Mouse (Mus musculus) intestine, embryonic 16.5 days (tissue): Measurements from ENCODE around the gene Serpina6. TPM values are rescaled to one million over a fixed set of nuclear protein-coding genes. Genes with fewer than 3 reads are reported as not detected.
"Not testable (repeated sequence)": the region's sequence is repeated elsewhere in the genome, so short reads cannot be mapped to it uniquely, and the experiment has no call there.

Experiments
- ATAC-seq: fragments of 200-750 bp; cut with Nextera tagmentation; 2 replicates; pipeline ENCODE4 v1.8.0; 2017; ENCODE audit warnings: moderate TSS enrichment, moderate library complexity
- H3K27ac ChIP-seq: fragments of 300-500 bp; sonication (generic); 2 replicates; pipeline ENCODE4 v1.5.1; 2014; ENCODE audit warnings: mild to moderate bottlenecking, low read length
- H3K27me3 ChIP-seq: fragments of 300-500 bp; sonication (generic); replicated peaks from 2 replicates; pipeline ENCODE4 v1.6.1; 2014; ENCODE audit warnings: low read length, control low read depth, mixed read lengths; ENCODE audit not compliant: control insufficient read depth, insufficient read depth
- H3K36me3 ChIP-seq: fragments of 300-500 bp; sonication (generic); 2 replicates; pipeline ENCODE4 v1.6.1; 2014; ENCODE audit warnings: low read length, control low read depth; ENCODE audit not compliant: control insufficient read depth, insufficient read depth
- H3K4me1 ChIP-seq: fragments of 300-500 bp; sonication (generic); 2 replicates; pipeline ENCODE4 v1.6.1; 2014; ENCODE audit warnings: low read length, control low read depth, mixed read lengths; ENCODE audit not compliant: control insufficient read depth, insufficient read depth
- H3K4me2 ChIP-seq: fragments of 300-500 bp; sonication (generic); 2 replicates; pipeline ENCODE4 v1.6.1; 2014; ENCODE audit warnings: low read depth, low read length, control low read depth
- H3K4me3 ChIP-seq: fragments of 300-500 bp; sonication (generic); 2 replicates; pipeline ENCODE4 v1.5.1; 2014; ENCODE audit warnings: mild to moderate bottlenecking, low read length
- H3K9ac ChIP-seq: fragments of 300-500 bp; sonication (generic); 2 replicates; pipeline ENCODE4 v1.6.1; 2014; ENCODE audit warnings: low read depth, low read length
- H3K9me3 ChIP-seq: fragments of 300-500 bp; sonication (generic); 2 replicates; pipeline ENCODE4 v1.6.1; 2016; ENCODE audit warnings: low read length, control low read depth; ENCODE audit not compliant: control insufficient read depth
- WGBS: fragments of 180-500 bp; shearing (Covaris S2); extraction: QIAGEN DNeasy Blood & Tissue Kit; methylation state at CpG from one replicate; pipeline ENCODE4 v1.1.7; 2014; 5-methylcytosine and 5-hydroxymethylcytosine counted together
- polyA plus RNA-seq: library from polyadenylated mRNA; unstranded; fragments of >200 nt; fragmentation: Nextera tagmentation; extraction: Ambion mirVana; gene quantifications from 2 replicates; pipeline ENCODE4 v1.2.1, GENCODE M21; 2015

The Serpina6 gene
- polyA plus RNA-seq, 1 experiment from 2014 or later: 90.3 TPM

DNA sequence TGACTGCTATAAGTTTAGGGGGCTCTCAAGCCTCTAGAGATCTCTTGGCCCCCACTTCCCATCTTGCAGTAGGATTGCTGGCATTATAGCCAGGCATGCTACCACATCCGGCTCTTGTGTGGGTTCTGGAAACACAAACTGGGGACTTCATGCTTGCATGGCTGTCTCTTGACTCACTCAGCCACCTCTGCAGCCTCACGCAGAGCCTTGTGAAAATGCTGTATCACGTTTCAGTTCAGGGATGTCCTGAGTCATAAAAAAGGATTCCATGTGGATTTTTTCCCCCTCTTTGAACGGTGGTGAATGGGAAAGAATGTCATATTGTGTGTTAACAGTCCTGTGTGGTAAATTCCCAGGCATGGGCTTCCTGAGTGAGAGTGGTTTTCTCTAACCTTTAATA, 26.8 kb upstream of the Serpina6 start:
- peaks cover 11% of the 10 kb centered on the region for H3K4me1 ChIP-seq
- H3K4me2 ChIP-seq: no peak overlapping the region
- no peak overlapping the region for H3K9ac ChIP-seq
- 45% methylated on average over 4 of the region's 4 CpGs for WGBS
- H3K36me3 ChIP-seq: no peaks in the 10 kb centered on the region
- no peak overlapping the region for H3K27ac ChIP-seq
- no peak overlapping the region for H3K4me3 ChIP-seq
- no peak for ATAC-seq
- no peaks in the 10 kb centered on the region for H3K9me3 ChIP-seq
- no peaks in the 10 kb centered on the region for H3K27me3 ChIP-seq

DNA sequence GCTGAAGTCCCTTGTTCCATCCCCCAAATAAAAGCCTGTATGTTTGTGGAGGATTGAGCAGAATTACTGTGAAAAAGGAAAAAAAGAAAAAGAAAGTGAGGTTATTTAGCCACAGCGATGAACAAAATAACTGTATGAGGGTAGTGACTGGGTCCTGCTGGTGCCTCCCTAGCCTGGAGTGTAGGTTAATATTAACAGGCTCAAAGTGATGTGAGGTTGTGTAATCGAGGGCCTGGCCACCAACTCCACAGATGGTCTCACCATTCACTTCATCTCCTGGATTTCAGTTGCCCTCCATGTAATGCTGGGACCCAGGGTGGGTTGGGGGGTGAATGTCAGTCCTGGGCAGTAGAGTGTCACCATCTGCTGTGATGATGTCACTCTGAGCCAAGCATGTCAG, 24.7 kb upstream of the Serpina6 start:
- 34% methylated on average over 2 of the region's 2 CpGs for WGBS
- H3K27me3 ChIP-seq: no peaks in the 10 kb centered on the region

DNA sequence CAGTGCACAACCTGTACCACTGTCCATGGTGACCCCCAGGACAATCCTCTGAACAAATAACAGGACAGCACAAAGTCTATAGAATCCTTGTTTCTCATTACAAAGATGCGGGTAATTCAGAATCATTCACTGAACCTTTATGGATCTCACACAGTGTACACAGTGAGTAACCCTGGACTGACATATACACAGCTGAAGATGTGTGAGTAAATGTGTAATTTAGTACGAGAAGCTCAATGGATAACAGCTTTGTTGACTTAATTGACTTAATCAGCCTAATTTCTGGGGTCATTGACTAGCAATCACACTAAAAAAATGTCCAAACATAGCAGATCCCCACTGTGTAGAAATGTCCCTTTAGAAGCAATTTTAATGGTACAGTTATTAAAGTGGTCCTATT, 24.2 kb upstream of the Serpina6 start:
- Histone ChIP-seq H3K27me3 (no peaks in the 10 kb centered on the region), H3K9ac (no peak overlapping the region), H3K27ac (no peak overlapping the region), H3K36me3 (no peaks in the 10 kb centered on the region), H3K9me3 (no peaks in the 10 kb centered on the region), H3K4me2 (0 out of 2 replicates have a peak overlapping the region, but pooled peaks have one; percentile 13), H3K4me1 (peaks cover 5% of the 10 kb centered on the region), H3K4me3 (no peak overlapping the region)
- ATAC-seq: no peak
- 57% methylated on average over 2 of the region's 2 CpGs for WGBS

More for the DNA sequence above, 24.7 kb upstream of the Serpina6 start:
- H3K4me1 ChIP-seq: peaks cover 5% of the 10 kb centered on the region
- peak; percentile 85 for ATAC-seq
- no peaks in the 10 kb centered on the region for H3K9me3 ChIP-seq
- H3K4me2 ChIP-seq: 0 out of 2 replicates have a peak overlapping the region, but pooled peaks have one; percentile 13
- H3K4me3 ChIP-seq: no peak overlapping the region; the same call in 1 of the 2 replicates
- H3K27ac ChIP-seq: no peak overlapping the region
- H3K9ac ChIP-seq: no peak overlapping the region
- no peaks in the 10 kb centered on the region for H3K36me3 ChIP-seq

DNA sequence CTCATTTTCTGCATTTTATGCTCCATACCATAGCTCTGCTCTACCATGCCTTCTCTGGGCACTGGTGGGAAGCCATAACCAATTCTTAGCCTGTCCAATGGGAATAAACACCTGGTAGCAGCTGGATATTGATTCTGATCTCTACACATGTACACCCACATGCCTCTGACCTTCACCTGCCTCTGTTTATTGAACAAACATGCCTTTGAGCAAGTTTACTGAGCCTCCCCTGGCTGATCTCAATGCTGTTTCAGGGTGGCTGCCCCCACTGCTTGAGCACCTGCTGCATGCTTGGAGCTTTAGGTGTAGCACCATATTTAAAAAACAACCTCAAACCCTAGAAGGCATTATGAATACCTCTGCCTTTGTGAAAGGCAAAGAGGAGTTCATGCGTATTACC, 22.8 kb upstream of the Serpina6 start:
- H3K27me3 ChIP-seq, H3K27ac ChIP-seq, H3K4me3 ChIP-seq, H3K36me3 ChIP-seq, H3K9me3 ChIP-seq, H3K4me2 ChIP-seq, H3K4me1 ChIP-seq, H3K9ac ChIP-seq: not testable (repeated sequence)
- WGBS: 100% methylated on average over 1 of the region's 1 CpGs
- peak; percentile 20; the same call in 1 of the 2 replicates for ATAC-seq

- Histone ChIP-seq H3K9me3 (no peaks in the 10 kb centered on the region), H3K4me1 (peaks cover 2% of the 10 kb centered on the region), H3K4me3 (no peak within 1 kb of the TSS), H3K36me3 (no peaks in the 10 kb centered on the region), H3K9ac (no peak within 1 kb of the TSS), H3K27ac (no peak within 1 kb of the TSS), H3K4me2 (no peak within 1 kb of the TSS), H3K27me3 (no peaks in the 10 kb centered on the region)
- no peak for ATAC-seq
- 91% methylated on average over 1 of the region's 1 CpGs for WGBS
These were observed 19.0 kb upstream of the Serpina6 start, which contains the start of gene Serpina16 for GRCm38 (mm10) chr12:103676039-103676438. Gene Serpina16, minus strand, starts transcription at chr12:103676139.

GRCm38 (mm10) chr12:103673179-103673578, 16.2 kb upstream of the Serpina6 start:
- H3K4me1 ChIP-seq: no peaks in the 10 kb centered on the region
- no peak overlapping the region for H3K4me3 ChIP-seq
- no peak for ATAC-seq
- 58% methylated on average over 2 of the region's 2 CpGs for WGBS
- H3K36me3 ChIP-seq: no peaks in the 10 kb centered on the region
- H3K27ac ChIP-seq: no peak overlapping the region
- no peak overlapping the region for H3K4me2 ChIP-seq
- H3K9ac ChIP-seq: no peak overlapping the region
- H3K27me3 ChIP-seq: no peaks in the 10 kb centered on the region
- no peaks in the 10 kb centered on the region for H3K9me3 ChIP-seq

DNA sequence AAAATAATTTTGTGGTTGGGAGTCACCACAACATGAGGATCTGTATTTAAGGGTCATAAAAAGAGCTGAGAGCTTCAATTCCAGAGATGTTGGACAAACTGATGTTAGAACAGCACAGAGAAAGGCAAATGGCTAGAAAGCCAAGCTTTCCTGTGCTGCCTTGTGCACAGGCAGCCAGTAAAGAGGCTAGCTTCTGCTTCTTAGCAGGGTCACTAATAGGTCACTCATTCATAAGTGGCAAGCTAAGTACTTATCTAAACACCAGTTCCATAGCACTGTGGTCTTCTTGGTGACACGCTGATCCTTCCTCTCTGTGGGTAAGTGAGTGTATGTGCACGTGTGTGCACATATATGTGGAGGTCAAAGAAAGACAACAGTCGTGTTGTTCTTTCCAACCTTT, 14.5 kb upstream of the Serpina6 start:
- Histone ChIP-seq H3K9me3 (no peaks in the 10 kb centered on the region), H3K4me1 (no peaks in the 10 kb centered on the region), H3K4me3 (no peak overlapping the region), H3K9ac (no peak overlapping the region), H3K4me2 (no peak overlapping the region), H3K27me3 (no peaks in the 10 kb centered on the region), H3K36me3 (no peaks in the 10 kb centered on the region), H3K27ac (no peak overlapping the region)
- no peak for ATAC-seq
- 78% methylated on average over 3 of the region's 3 CpGs for WGBS

DNA sequence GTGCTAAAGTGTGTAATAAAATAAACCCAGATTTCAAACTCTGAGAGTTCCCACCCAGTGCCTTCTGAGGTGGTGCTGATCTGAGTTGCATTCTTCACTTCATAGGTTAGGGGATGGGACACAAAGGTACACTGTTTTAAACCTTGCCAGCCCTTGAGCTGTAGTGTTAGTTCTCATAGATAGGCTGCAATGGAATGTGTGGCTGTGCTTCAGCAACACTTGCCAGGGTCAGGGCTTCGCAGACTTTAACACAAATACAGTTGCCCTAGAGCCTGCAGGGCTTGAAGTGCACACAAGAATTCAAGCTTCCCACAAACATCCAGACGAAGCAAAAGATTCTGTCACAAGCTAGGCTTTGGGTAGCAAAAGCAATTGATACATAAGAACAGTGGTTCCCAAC, 14.0 kb upstream of the Serpina6 start:
- Histone ChIP-seq H3K4me2 (no peak overlapping the region), H3K36me3 (no peaks in the 10 kb centered on the region), H3K4me1 (no peaks in the 10 kb centered on the region), H3K9me3 (no peaks in the 10 kb centered on the region), H3K27ac (no peak overlapping the region), H3K9ac (no peak overlapping the region), H3K27me3 (no peaks in the 10 kb centered on the region), H3K4me3 (no peak overlapping the region)
- no peak for ATAC-seq
- 61% methylated on average over 2 of the region's 2 CpGs for WGBS

GRCm38 (mm10) chr12:103670344-103670743, 13.3 kb upstream of the Serpina6 start:
- H3K9me3 ChIP-seq: no peaks in the 10 kb centered on the region
- no peak overlapping the region for H3K4me3 ChIP-seq
- H3K4me1 ChIP-seq: no peaks in the 10 kb centered on the region
- no peaks in the 10 kb centered on the region for H3K36me3 ChIP-seq
- H3K9ac ChIP-seq: no peak overlapping the region
- no peak for ATAC-seq
- no peak overlapping the region for H3K27ac ChIP-seq
- H3K27me3 ChIP-seq: no peaks in the 10 kb centered on the region
- no peak overlapping the region for H3K4me2 ChIP-seq
- 75% methylated on average over 5 of the region's 5 CpGs for WGBS

DNA sequence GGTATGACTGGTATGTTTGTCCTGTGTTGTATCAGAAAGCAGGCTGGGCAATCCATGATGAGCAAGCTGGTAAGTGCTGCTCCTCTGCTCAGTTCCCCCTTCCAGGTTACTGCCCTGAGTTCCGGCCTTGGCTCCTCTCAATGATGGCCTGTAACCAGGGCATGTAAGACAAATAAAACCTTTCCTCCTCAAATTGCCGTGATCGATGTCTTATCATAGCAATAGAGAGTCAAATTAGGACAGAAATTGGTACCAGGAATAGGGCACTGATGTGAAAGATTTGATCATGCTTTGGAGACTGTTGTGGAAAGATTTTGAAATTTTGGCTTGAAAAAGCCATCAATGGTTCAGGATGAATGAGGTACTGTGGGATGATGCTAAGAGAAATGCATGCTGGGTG, 8.3 kb upstream of the Serpina6 start:
- Histone ChIP-seq H3K36me3 (no peaks in the 10 kb centered on the region), H3K27ac (no peak overlapping the region), H3K4me1 (no peaks in the 10 kb centered on the region), H3K4me2 (no peak overlapping the region), H3K9me3 (no peaks in the 10 kb centered on the region), H3K27me3 (no peaks in the 10 kb centered on the region), H3K9ac (no peak overlapping the region), H3K4me3 (no peak overlapping the region)
- WGBS: 83% methylated on average over 3 of the region's 3 CpGs
- no peak for ATAC-seq
